Mouse (Mus musculus) midbrain, embryonic 14.5 days (tissue): ENCODE measurements around the gene Gm28374. TPM values are rescaled to one million over a fixed set of nuclear protein-coding genes. Genes with fewer than 3 reads are reported as not detected.

ENCODE experiments used
- ATAC-seq: fragments of 200-750 bp; cut with Nextera tagmentation; 2 replicates; pipeline ENCODE4 v1.8.0; 2017; ENCODE audit warnings: moderate number of reproducible peaks, moderate library complexity; ENCODE audit not compliant: low FRiP score, low TSS enrichment
- DNase-seq: peaks from one replicate; pipeline ENCODE4 v3.0.0-alpha.2; 2015
- H3K27ac ChIP-seq: fragments of 300-500 bp; sonication (generic); replicated peaks from 2 replicates; pipeline ENCODE4 v1.5.1; 2014; ENCODE audit warnings: mild to moderate bottlenecking, low read depth, low read length, moderate library complexity
- H3K27me3 ChIP-seq: fragments of 300-500 bp; sonication (generic); 2 replicates; pipeline ENCODE4 v1.6.1; 2014; ENCODE audit warnings: low read length, control low read depth, mixed read lengths; ENCODE audit not compliant: control insufficient read depth, insufficient read depth
- H3K36me3 ChIP-seq: fragments of 300-500 bp; sonication (generic); 2 replicates; pipeline ENCODE4 v1.6.1; 2014; ENCODE audit warnings: low read length, control low read depth; ENCODE audit not compliant: control insufficient read depth, insufficient read depth
- H3K4me1 ChIP-seq: fragments of 300-500 bp; sonication (generic); 2 replicates; pipeline ENCODE4 v1.6.1; 2014; ENCODE audit warnings: mild to moderate bottlenecking, antibody characterized with exemption, low read length, control low read depth; ENCODE audit not compliant: control insufficient read depth, insufficient read depth
- H3K4me2 ChIP-seq: fragments of 300-500 bp; sonication (generic); 2 replicates; pipeline ENCODE4 v1.6.1; 2014; ENCODE audit warnings: mild to moderate bottlenecking, low read length, moderate library complexity
- H3K4me3 ChIP-seq: fragments of 300-500 bp; sonication (generic); replicated peaks from 2 replicates; pipeline ENCODE4 v1.5.1; 2014; ENCODE audit warnings: low read depth, low read length
- H3K9ac ChIP-seq: fragments of 300-500 bp; sonication (generic); replicated peaks from 2 replicates; pipeline ENCODE4 v1.6.1; 2014; ENCODE audit warnings: mild to moderate bottlenecking, low read length, moderate library complexity
- H3K9me3 ChIP-seq: fragments of 300-500 bp; sonication (generic); 2 replicates; pipeline ENCODE4 v1.6.1; 2016; ENCODE audit warnings: low read length, control low read depth, mixed read lengths; ENCODE audit not compliant: control insufficient read depth
- WGBS: fragments of 180-500 bp; shearing (Covaris S2); extraction: QIAGEN DNeasy Blood & Tissue Kit; methylation state at CpG from one replicate; pipeline ENCODE4 v1.1.7; 2014; 5-methylcytosine and 5-hydroxymethylcytosine counted together
- polyA plus RNA-seq: library from polyadenylated mRNA; unstranded; fragments of >200 nt; fragmentation: Nextera tagmentation; extraction: Ambion mirVana; gene quantifications from 2 replicates; pipeline ENCODE4 v1.2.1, GENCODE M21; 2014

Gm28374 gene
- polyA plus RNA-seq, 1 experiment from 2014 or later: 1.6 TPM

DNA sequence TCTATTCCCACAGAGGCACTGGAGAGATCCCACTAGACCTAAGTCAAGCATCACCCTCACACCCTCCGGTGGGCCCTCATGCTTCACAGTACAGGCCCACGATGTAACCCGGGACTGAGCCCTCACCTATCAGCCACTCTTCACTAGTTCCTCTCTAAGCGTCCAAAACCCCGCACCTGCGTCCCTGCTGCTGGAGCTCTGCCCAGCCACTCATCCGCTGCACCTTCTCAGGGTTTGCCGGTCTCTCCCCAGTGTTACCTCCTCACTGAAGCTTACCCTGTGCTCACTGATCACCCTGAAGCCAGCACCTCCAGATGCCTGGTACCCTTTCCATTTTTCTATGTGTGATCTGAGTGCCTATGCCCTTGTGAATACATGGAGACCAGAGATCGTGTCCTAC, 39.8 kb downstream of the Gm28374 start:
- no peak for ATAC-seq
- H3K27ac ChIP-seq: no peak overlapping the region
- WGBS: 83% methylated on average over 9 of the region's 9 CpGs
- no peak for DNase-seq
- H3K4me3 ChIP-seq: no peak overlapping the region
- peaks cover 8% of the 10 kb centered on the region for H3K4me1 ChIP-seq
- no peaks in the 10 kb centered on the region for H3K27me3 ChIP-seq
- no peaks in the 10 kb centered on the region for H3K9me3 ChIP-seq
- no peak overlapping the region for H3K4me2 ChIP-seq
- H3K36me3 ChIP-seq: no peaks in the 10 kb centered on the region
- H3K9ac ChIP-seq: no peak overlapping the region; the same call in 1 of the 2 replicates

DNA sequence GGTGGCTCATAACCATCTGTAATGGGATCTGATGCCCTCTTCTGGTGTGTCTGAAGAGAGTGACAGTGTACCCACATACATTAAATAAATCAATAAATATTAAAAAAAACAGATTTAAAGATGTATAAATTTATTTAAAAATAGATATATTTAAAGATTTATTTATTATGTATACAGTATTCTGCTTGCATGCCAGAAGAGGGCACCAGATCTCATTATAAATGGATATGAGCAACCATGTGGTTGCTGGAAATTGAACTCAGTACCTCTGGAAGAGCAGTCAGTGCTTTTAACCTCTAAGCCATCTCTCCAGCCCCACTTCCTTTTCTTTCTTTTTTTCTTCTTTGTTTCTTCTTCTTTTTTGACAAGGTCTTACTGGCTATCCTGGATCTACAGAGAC, 42.1 kb downstream of the Gm28374 start:
- Histone ChIP-seq H3K36me3 (no peaks in the 10 kb centered on the region), H3K27ac (no peak overlapping the region), H3K4me2 (no peak overlapping the region), H3K4me3 (no peak overlapping the region), H3K9ac (no peak overlapping the region), H3K9me3 (no peaks in the 10 kb centered on the region), H3K4me1 (peaks cover 1% of the 10 kb centered on the region), H3K27me3 (no peaks in the 10 kb centered on the region)
- no peak for ATAC-seq
- no peak for DNase-seq

DNA sequence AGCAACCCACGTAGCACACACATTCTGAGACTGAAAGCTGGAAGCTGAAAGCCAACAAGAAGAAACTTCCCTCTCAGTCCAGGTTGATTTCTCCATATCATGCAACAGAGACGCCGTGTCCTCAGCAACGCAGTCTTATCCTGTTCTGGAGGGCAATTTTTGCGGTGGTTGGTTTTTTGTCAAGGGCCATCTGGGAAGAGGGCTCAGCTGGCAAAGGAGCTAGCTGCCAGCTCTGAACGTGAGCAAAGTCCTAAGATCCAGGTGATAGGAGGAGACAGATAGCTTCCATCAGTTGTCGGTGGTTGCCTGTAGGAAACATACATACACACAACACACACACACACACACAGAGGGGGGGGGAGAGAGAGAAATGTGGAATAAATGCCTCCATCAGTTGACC, 43.7 kb downstream of the Gm28374 start:
- Histone ChIP-seq H3K36me3 (no peaks in the 10 kb centered on the region), H3K4me3 (no peak overlapping the region), H3K4me2 (no peak overlapping the region), H3K9me3 (no peaks in the 10 kb centered on the region), H3K4me1 (no peaks in the 10 kb centered on the region), H3K27ac (no peak overlapping the region), H3K27me3 (no peaks in the 10 kb centered on the region), H3K9ac (no peak overlapping the region)
- no peak for DNase-seq
- 84% methylated on average over 7 of the region's 7 CpGs for WGBS
- no peak for ATAC-seq

DNA sequence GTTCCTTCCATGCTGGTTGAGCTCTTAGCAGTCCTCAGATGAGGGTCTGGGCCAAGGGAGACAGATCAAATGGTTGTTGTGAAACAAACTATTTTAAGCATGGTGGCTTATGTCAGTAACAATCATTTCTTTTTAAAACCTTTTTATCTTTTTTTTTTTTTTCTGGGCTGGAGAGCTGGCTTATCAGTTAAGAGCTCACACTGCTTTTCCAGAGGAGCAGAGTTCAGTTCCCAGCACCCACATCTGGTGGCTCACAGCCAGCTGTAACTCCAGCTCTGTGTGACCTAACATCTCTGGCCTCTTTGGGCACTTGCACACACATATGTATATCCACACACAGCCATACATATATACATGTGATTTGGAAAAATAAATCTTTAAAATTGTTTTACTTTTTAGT, 44.4 kb downstream of the Gm28374 start:
- DNase-seq: no peak
- H3K4me2 ChIP-seq: no peak overlapping the region
- H3K9me3 ChIP-seq: no peaks in the 10 kb centered on the region
- no peak overlapping the region for H3K27ac ChIP-seq
- H3K4me1 ChIP-seq: no peaks in the 10 kb centered on the region
- no peaks in the 10 kb centered on the region for H3K27me3 ChIP-seq
- no peak overlapping the region for H3K4me3 ChIP-seq
- H3K36me3 ChIP-seq: no peaks in the 10 kb centered on the region
- ATAC-seq: no peak
- H3K9ac ChIP-seq: no peak overlapping the region

DNA sequence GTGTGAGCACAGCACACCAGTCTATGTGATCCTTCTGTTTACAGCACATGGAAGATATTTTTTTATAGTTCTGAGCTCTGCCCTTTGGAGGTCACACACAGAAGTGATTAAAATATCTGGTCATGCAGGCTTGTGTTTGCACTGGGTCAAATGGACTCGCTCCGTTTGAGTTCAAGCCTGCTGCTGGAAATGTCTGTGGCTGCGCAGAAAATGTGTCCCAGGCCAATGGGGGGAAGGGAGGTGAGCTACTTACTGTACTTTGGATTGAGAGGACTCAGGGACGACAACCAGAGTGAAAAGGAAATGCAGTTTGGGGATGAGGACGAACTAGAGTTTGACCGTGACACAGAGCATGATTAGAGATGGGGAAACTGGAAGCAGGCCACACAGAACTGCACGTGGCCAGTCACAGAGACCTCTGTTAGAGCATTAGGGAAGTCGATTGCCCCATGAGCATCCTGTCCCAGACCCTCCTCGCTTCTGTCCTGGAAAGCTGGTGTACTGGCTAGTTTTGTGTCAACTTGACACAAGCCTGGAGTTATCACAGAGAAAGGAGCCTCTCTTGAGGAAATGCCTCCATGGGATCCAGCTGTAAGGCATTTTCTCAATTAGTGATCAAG, 46.0 kb downstream of the Gm28374 start:
- no peak overlapping the region for H3K9ac ChIP-seq
- no peak for DNase-seq
- no peak overlapping the region for H3K27ac ChIP-seq
- H3K27me3 ChIP-seq: no peaks in the 10 kb centered on the region
- ATAC-seq: no peak
- no peaks in the 10 kb centered on the region for H3K36me3 ChIP-seq
- no peak overlapping the region for H3K4me3 ChIP-seq
- no peaks in the 10 kb centered on the region for H3K4me1 ChIP-seq
- no peaks in the 10 kb centered on the region for H3K9me3 ChIP-seq
- H3K4me2 ChIP-seq: no peak overlapping the region
- 83% methylated on average over 9 of the region's 9 CpGs for WGBS

DNA sequence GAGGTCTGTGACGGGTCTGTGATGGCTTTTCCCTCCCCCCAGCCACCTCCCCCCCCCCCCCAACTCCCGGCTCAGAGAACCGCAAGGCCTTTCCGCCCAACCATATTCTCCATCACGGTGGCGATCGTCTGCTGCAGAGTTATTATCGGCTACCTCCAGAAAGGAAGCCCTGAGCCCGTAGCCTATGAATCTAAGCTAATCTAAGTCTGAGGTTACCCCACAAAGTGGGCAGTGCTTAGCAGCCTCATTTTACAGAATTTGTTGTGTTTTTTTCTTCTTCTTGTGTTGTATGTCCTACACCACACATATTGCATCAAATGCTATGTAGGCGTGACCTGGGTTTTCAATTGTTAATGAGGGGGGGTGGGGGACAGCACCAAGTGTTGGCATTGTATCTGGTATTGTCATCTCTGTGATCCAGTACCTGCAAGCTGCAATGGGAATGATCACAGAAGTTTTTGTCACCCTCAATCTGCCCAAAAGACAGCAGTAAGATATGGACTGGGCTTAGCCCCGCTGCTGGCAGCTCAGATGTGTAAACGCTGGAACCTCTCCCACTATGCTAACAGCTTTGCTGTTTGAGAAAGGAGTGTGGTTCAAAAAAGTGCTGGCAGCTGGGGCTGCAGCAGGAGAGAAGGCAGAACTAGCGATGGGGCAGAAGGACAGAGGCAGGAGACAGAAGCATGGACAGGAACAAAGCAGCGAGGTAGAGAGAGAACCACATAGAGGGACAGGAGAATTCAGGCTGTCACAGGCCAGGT, 51.4 kb downstream of the Gm28374 start:
- DNase-seq (no peak), ATAC-seq (no peak)
- Histone ChIP-seq H3K4me1 (no peaks in the 10 kb centered on the region), H3K27ac (no peak overlapping the region), H3K4me3 (no peak overlapping the region), H3K27me3 (no peaks in the 10 kb centered on the region), H3K36me3 (no peaks in the 10 kb centered on the region), H3K9ac (no peak overlapping the region), H3K4me2 (no peak overlapping the region), H3K9me3 (no peaks in the 10 kb centered on the region)
- WGBS: 75% methylated on average over 14 of the region's 14 CpGs

DNA sequence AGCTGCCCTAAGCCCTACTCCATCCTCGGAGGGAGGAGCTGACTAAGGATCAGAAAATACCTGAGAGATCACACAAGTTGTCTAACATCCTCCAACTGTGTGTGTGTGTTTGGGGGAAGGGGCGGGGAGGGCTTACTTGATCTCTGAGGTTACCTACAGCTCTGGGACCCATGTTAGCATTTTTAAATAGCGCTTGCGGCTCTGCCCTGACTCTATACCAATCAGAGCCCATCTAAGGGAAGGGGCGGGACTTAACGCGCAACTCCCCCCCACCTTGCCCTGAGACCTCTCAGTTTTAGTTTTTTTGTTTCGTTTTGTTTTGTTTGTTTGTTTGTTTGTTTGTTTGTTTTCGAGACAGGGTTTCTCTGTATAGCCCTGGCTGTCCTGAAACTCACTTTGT, 52.6 kb downstream of the Gm28374 start:
- Histone ChIP-seq H3K4me2 (no peak overlapping the region), H3K4me3 (no peak overlapping the region), H3K4me1 (no peaks in the 10 kb centered on the region), H3K9ac (no peak overlapping the region), H3K9me3 (no peaks in the 10 kb centered on the region), H3K27me3 (no peaks in the 10 kb centered on the region), H3K27ac (no peak overlapping the region), H3K36me3 (no peaks in the 10 kb centered on the region)
- DNase-seq (no peak), ATAC-seq (no peak)
- 79% methylated on average over 9 of the region's 9 CpGs for WGBS

DNA sequence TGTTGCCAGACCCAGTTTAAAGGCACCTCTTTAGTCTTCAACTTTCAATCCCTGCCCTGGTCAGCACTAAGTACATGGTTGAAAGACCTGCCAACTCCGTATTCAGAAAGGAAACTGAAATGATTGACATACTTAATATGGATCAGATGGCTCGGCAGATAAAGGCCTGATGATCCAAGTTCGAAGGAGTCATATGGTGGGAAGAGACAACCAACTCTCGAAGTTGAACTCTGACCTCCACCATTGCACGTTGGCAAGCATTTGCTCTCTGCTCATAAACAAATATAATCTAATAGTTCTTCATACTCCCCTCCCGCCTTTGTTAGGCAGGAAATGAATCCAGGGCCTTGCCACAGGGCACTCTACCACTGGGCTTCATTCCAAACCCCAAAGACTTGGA, 53.1 kb downstream of the Gm28374 start:
- Histone ChIP-seq H3K9ac (no peak overlapping the region), H3K4me3 (no peak overlapping the region), H3K9me3 (no peaks in the 10 kb centered on the region), H3K36me3 (no peaks in the 10 kb centered on the region), H3K4me2 (no peak overlapping the region), H3K27ac (no peak overlapping the region), H3K4me1 (no peaks in the 10 kb centered on the region), H3K27me3 (no peaks in the 10 kb centered on the region)
- 91% methylated on average over 6 of the region's 6 CpGs for WGBS
- ATAC-seq: no peak
- DNase-seq: no peak
